Mouse (Mus musculus): ENCODE data around the gene Rerg.

DNA sequence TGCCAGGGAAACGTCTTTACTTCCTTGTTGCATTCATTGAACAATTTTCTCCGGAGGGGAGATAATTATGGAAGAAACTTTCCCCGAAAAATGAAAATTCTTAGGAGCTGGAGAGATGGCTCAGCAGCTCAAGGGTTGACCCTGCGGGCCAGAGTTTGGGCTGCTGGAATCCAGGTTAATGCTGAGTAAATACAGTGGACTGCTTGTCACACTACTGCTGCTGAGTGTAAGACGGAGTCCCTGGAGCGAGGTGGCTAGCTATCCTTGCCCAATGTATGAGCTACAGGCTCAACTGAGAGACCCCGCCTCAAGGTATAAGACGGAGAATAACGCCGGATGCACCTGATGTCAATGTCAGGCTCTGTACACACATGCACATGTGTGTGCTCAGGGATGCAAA lies 40.7 kb upstream of the Rerg start:
- TF ChIP-seq POLR2A (IDR thresholded peaks at IDR 0.05; ENCODE audit: borderline replicate concordance, control insufficient read depth, low read depth, low read length) (no peak), CTCF (IDR thresholded peaks at IDR 0.05; ENCODE audit: control insufficient read depth, insufficient read depth, low read length) (no peak)

Data from bone marrow, adult 2 months (tissue).